Mouse (Mus musculus): ENCODE measurements around the gene Dbndd2. TPM values are rescaled to one million over a fixed set of nuclear protein-coding genes. Genes with fewer than 3 reads are reported as not detected.

Dbndd2 gene
- polyA plus RNA-seq, 1 experiment from 2014 or later: 48.8 TPM

- in situ Hi-C loops (cut with MboI; ENCODE audit: low pct_unique_long_range_greater_than_20kb): loop anchor here (5.0 kb wide), 1 partner anchor 41 kb away; no protein-coding TSS in a partner anchor
Observed at GRCm38 (mm10) chr2:164458535-164458934, 27.4 kb upstream of the Dbndd2 start.

GRCm38 (mm10) chr2:164460745-164461551 lies 25.0 kb upstream of the Dbndd2 start, which contains the start of gene Gm20458:
TSS of gene Gm20458 (plus strand) at chr2:164460967.
- TF ChIP-seq CTCF (IDR thresholded peaks at IDR 0.05): peak; percentile 87
- no peaks in the 10 kb centered on the region for H3K27me3 ChIP-seq
- POLR2A ChIA-PET: interaction anchor here (0.6 to 1.9 kb wide), 11 partner anchors 14 to 1054 kb away, joined by 3 to 4 read pairs (median 3); no protein-coding TSS in a partner anchor
- CTCF ChIA-PET: interaction anchor here (0.6 to 2.2 kb wide), 20 partner anchors 9 to 102 kb away, joined by 3 to 18 read pairs (median 4); partner anchors contain the start of gene Trp53tg5
- ATAC-seq: peak; percentile 81
- DNase-seq (ENCODE audit: low read depth, low spot score): peak; percentile 91
- in situ Hi-C loops (cut with MboI; ENCODE audit: low pct_unique_long_range_greater_than_20kb): loop anchor here (5.0 kb wide), 1 partner anchor 56 kb away; no protein-coding TSS in a partner anchor

More at GRCm38 (mm10) chr2:164458535-164458934, 27.4 kb upstream of the Dbndd2 start:
- TF ChIP-seq CTCF (IDR thresholded peaks at IDR 0.05): no peak
- POLR2A ChIA-PET: interaction anchor here (1.4 kb wide), 1 partner anchor 31 kb away, joined by 3 read pairs; no protein-coding TSS in a partner anchor
- DNase-seq (ENCODE audit: low read depth, low spot score): no peak
- CTCF ChIA-PET: interaction anchor here (1.1 to 1.6 kb wide), 6 partner anchors 36 to 72 kb away, joined by 3 to 4 read pairs (median 3); no protein-coding TSS in a partner anchor
- no peaks in the 10 kb centered on the region for H3K27me3 ChIP-seq
- no peak for ATAC-seq

- ATAC-seq (no peak), DNase-seq (ENCODE audit: low read depth, low spot score) (no peak)
- in situ Hi-C loops (cut with MboI; ENCODE audit: low pct_unique_long_range_greater_than_20kb): no loop called here
- ChIA-PET CTCF (interaction anchor here (0.9 to 5.1 kb wide), 6 partner anchors 9 to 56 kb away, joined by 3 to 19 read pairs (median 4); partner anchors contain the start of gene Sys1), POLR2A (interaction anchor here (1.3 kb wide), 1 partner anchor 21 kb away, joined by 6 read pairs; the partner anchor contains the start of gene Dbndd2)
- no peaks in the 10 kb centered on the region for H3K27me3 ChIP-seq
- TF ChIP-seq CTCF (IDR thresholded peaks at IDR 0.05): no peak
Observed at GRCm38 (mm10) chr2:164465161-164465560, 20.7 kb upstream of the Dbndd2 start.

GRCm38 (mm10) chr2:164466787-164467186 lies 19.1 kb upstream of the Dbndd2 start:
- no peak for DNase-seq (ENCODE audit: low read depth, low spot score)
- CTCF ChIA-PET: interaction anchor here (1.0 to 5.1 kb wide), 4 partner anchors 18 to 52 kb away, joined by 3 to 19 read pairs (median 7); no protein-coding TSS in a partner anchor
- H3K27me3 ChIP-seq: no peaks in the 10 kb centered on the region
- in situ Hi-C loops (cut with MboI; ENCODE audit: low pct_unique_long_range_greater_than_20kb): no loop called here
- no peak for TF ChIP-seq CTCF (IDR thresholded peaks at IDR 0.05)
- no peak for ATAC-seq
- POLR2A ChIA-PET: interaction anchor here (0.6 to 1.5 kb wide), 3 partner anchors 30 to 302 kb away, joined by 3 to 5 read pairs (median 3); no protein-coding TSS in a partner anchor

- DNase-seq (ENCODE audit: low read depth, low spot score) (no peak), ATAC-seq (peak; percentile 44)
- H3K27me3 ChIP-seq: no peaks in the 10 kb centered on the region
- POLR2A ChIA-PET: interaction anchor here (0.9 to 1.2 kb wide), 2 partner anchors 24 to 28 kb away, joined by 3 read pairs; partner anchors contain the start of gene Pigt
- in situ Hi-C loops (cut with MboI; ENCODE audit: low pct_unique_long_range_greater_than_20kb): no loop called here
- peak; percentile 84 for TF ChIP-seq CTCF (IDR thresholded peaks at IDR 0.05)
- CTCF ChIA-PET: interaction anchor here (0.6 to 2.3 kb wide), 17 partner anchors 9 to 99 kb away, joined by 3 to 17 read pairs (median 3); partner anchors contain the start of genes Dbndd2, Gm20458, Pigt and Sys1
Observed at GRCm38 (mm10) chr2:164470254-164470653, 15.7 kb upstream of the Dbndd2 start.

GRCm38 (mm10) chr2:164473624-164474023 lies 12.3 kb upstream of the Dbndd2 start, which contains the start of gene Trp53tg5:
TSS of gene Trp53tg5 (minus strand) at chr2:164473724.
- in situ Hi-C loops (cut with MboI; ENCODE audit: low pct_unique_long_range_greater_than_20kb): no loop called here
- DNase-seq (ENCODE audit: low read depth, low spot score) (no peak), ATAC-seq (no peak)
- H3K27me3 ChIP-seq: no peaks in the 10 kb centered on the region
- CTCF ChIA-PET: interaction anchor here (1.1 to 1.8 kb wide), 5 partner anchors 11 to 48 kb away, joined by 3 to 9 read pairs (median 4); partner anchors contain the start of gene Gm20458
- POLR2A ChIA-PET: no interaction called here
- no peak for TF ChIP-seq CTCF (IDR thresholded peaks at IDR 0.05)

- H3K27me3 ChIP-seq: no peaks in the 10 kb centered on the region
- ChIA-PET POLR2A (interaction anchor here (1.0 to 2.6 kb wide), 5 partner anchors 11 to 46 kb away, joined by 3 to 10 read pairs (median 4); no protein-coding TSS in a partner anchor), CTCF (interaction anchor here (0.9 to 1.9 kb wide), 5 partner anchors 12 to 44 kb away, joined by 3 to 7 read pairs (median 4); no protein-coding TSS in a partner anchor)
- TF ChIP-seq CTCF (IDR thresholded peaks at IDR 0.05): no peak
- DNase-seq (ENCODE audit: low read depth, low spot score): no peak
- in situ Hi-C loops (cut with MboI; ENCODE audit: low pct_unique_long_range_greater_than_20kb): no loop called here
- peak; percentile 54 for ATAC-seq
Observed at GRCm38 (mm10) chr2:164486258-164487114, 580 bp downstream of the Dbndd2 start.

GRCm38 (mm10) chr2:164487115-164487527 lies 1.2 kb downstream of the Dbndd2 start:
- TF ChIP-seq CTCF (IDR thresholded peaks at IDR 0.05): no peak
- ATAC-seq: peak; percentile 10
- ChIA-PET CTCF (interaction anchor here (0.9 to 2.3 kb wide), 5 partner anchors 12 to 43 kb away, joined by 3 to 7 read pairs (median 4); no protein-coding TSS in a partner anchor), POLR2A (interaction anchor here (1.3 to 1.7 kb wide), 2 partner anchors 22 to 24 kb away, joined by 4 to 6 read pairs; no protein-coding TSS in a partner anchor)
- H3K27me3 ChIP-seq: no peaks in the 10 kb centered on the region
- DNase-seq (ENCODE audit: low read depth, low spot score): no peak
- in situ Hi-C loops (cut with MboI; ENCODE audit: low pct_unique_long_range_greater_than_20kb): no loop called here

- ATAC-seq (no peak), DNase-seq (ENCODE audit: low read depth, low spot score) (no peak)
- no peak for TF ChIP-seq CTCF (IDR thresholded peaks at IDR 0.05)
- CTCF ChIA-PET: interaction anchor here (1.2 to 2.3 kb wide), 3 partner anchors 8 to 30 kb away, joined by 3 to 7 read pairs (median 5); no protein-coding TSS in a partner anchor
- in situ Hi-C loops (cut with MboI; ENCODE audit: low pct_unique_long_range_greater_than_20kb): no loop called here
- POLR2A ChIA-PET: interaction anchor here (0.5 to 1.3 kb wide), 2 partner anchors 9 to 24 kb away, joined by 4 to 5 read pairs; partner anchors contain the start of gene Pigt
- H3K27me3 ChIP-seq: no peaks in the 10 kb centered on the region
Observed at GRCm38 (mm10) chr2:164487812-164488211, 1.9 kb downstream of the Dbndd2 start.

Data from Patski (cell line).